Mouse (Mus musculus) mouse trophoblast stem cell (cell line): Measurements from ENCODE around the gene Igf2bp2.

ENCODE experiments used
- in situ Hi-C, 2 experiments: fragments of 300-500 bp; cut with MseI, MboI; formaldehyde crosslinking; loops; 2 replicates in 1 of 2; 3 replicates in 1 of 2; pipeline ENCODE4 v1.15.1; 2025

The Igf2bp2 gene

GRCm38 (mm10) chr16:22039978-22040377, 123.1 kb downstream of the Igf2bp2 start:
- in situ Hi-C loops = no loop called here

GRCm38 (mm10) chr16:22038554-22038953, 124.5 kb downstream of the Igf2bp2 start:
- in situ Hi-C loops = no loop called here

- in situ Hi-C loops = loop anchor here in 1 of 2 experiments (10.0 kb wide), 1 partner anchor 193 kb away; no protein-coding TSS in a partner anchor
Measured at GRCm38 (mm10) chr16:22027474-22027873, 135.6 kb downstream of the Igf2bp2 start.

- in situ Hi-C loops = loop anchor here (10.0 to 25.0 kb wide), 2 partner anchors 185 to 187 kb away; no protein-coding TSS in a partner anchor
Measured at GRCm38 (mm10) chr16:22022122-22022521, 141.0 kb downstream of the Igf2bp2 start.

- in situ Hi-C loops = loop anchor here in 1 of 2 experiments (25.0 kb wide), 1 partner anchor 178 kb away; no protein-coding TSS in a partner anchor
Measured at GRCm38 (mm10) chr16:22015569-22015968, 147.5 kb downstream of the Igf2bp2 start.

GRCm38 (mm10) chr16:22009596-22009995, 153.5 kb downstream of the Igf2bp2 start:
- in situ Hi-C loops = loop anchor here in 1 of 2 experiments (25.0 kb wide), 1 partner anchor 172 kb away; no protein-coding TSS in a partner anchor

- in situ Hi-C loops = loop anchor here in 1 of 2 experiments (25.0 kb wide), 1 partner anchor 172 kb away; no protein-coding TSS in a partner anchor
Measured at GRCm38 (mm10) chr16:22009099-22009584, 154.0 kb downstream of the Igf2bp2 start, which contains the start of gene Senp2. TSS of gene Senp2 (plus strand) at chr16:22009484.
